Mouse (Mus musculus) frontal cortex, adult 2 months (tissue): Measurements from ENCODE around the gene Gm11937. TPM values are rescaled to one million over a fixed set of nuclear protein-coding genes. Genes with fewer than 3 reads are reported as not detected.

Experiments
- DNase-seq, 2 experiments: peaks; one replicate each; pipeline ENCODE4 v3.0.0; 2022; ENCODE audit warnings: low spot score in 1 of 2; ENCODE audit errors: extremely low spot score in 1 of 2
- polyA plus RNA-seq: library from polyadenylated mRNA; depleted of rRNA; stranded (reverse); fragments of >200 nt; gene quantifications from 2 replicates; pipeline ENCODE4 v1.2.3, GENCODE M21; 2012; rRNA removed

Gene Gm11937
- polyA plus RNA-seq, 1 experiment: not detected

DNA sequence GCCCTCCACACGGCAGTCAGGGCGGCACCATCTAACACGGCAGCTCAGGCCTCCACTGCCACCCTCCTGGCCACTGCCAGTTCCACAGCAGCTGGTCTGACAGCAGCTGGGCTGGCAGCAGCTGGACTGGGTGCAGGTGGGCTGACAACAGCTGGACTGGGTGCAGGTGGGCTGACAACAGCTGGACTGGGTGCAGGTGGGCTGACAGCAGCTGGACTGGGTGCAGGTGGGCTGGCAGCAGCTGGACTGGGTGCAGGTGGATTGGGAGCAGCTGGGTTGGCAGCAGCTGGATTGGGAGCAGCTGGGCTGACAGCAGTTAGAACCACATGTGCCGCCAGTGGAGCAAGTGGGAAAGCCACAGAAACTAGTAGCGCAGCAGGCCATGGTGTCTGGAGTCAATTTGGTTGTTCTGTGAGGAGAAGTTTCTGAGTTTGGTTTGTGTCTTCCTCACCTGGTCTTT is 26.7 kb downstream of the Gm11937 start, which contains the start of gene Krtap1-4:
Gene Krtap1-4, minus strand, starts transcription at position 410 of the 460 bp plus-strand sequence.
- no peak for DNase-seq

DNA sequence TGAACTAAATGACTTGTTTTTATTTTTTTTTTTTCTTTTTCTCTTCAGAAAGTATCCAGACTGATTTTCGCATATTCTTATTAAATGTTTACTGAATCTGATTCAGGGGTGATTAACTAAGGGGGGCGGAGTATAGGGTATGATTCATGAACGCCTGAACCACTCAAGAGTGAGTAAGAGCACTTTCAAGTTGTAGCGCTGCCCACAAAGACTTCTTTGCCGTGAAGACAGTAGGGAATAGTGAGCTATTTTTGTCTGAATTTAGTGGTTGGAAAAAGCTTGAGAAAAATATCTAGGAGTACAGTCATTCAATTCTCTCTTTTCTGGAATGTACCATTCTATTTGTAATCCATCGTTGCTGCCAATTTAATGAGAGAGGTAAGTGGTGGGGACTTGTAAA is 28.4 kb downstream of the Gm11937 start:
- peak in 1 of 2 experiments; percentile 51 for DNase-seq

GRCm38 (mm10) chr11:99581051-99581450 is 28.9 kb downstream of the Gm11937 start:
- DNase-seq: no peak

GRCm38 (mm10) chr11:99580636-99581035 is 29.4 kb downstream of the Gm11937 start, which contains the start of gene Krtap1-5:
TSS of gene Krtap1-5 (minus strand) at chr11:99581016.
- DNase-seq: no peak

DNA sequence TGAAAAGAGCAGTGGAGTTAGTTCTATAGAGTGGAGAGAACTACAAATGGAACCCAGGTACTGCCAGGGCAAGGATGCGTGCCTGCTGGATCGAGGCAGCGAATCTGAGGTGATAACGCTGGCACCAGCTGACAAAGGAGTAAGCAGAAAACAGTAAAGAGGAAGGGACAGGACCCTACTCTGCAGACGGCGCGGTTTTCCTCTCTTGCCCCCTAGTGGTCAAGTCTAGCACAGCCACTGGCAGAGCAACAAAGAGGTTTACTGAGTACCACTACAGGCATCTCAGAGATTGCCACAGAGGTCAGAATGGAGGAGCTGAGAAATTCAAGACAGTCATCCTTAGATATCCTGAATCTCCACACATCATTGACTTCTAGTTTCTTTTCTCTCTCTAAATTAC is 35.9 kb downstream of the Gm11937 start:
- peak in 1 of 2 experiments; percentile 82 for DNase-seq

DNA sequence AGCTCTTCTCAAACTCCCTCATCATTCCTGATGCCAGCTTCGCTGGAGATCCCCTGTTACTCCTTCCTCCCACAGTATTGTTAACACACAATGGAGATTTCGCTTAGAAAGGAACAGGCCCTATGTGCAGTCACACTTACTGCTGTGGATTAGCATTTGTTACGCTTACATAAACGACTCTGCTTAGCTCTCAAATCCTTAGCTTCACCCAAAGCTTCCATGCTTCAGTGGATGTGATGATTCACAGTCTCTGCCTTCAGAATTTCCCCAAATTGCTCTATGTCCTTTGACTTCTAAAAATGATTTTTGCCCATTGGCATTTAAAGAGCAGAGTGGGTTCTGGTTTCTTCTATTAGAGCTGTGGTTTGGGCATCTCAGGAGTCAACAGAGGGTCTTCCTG is 36.8 kb downstream of the Gm11937 start:
- DNase-seq: peak in 1 of 2 experiments; percentile 44

GRCm38 (mm10) chr11:99566530-99566929 is 43.5 kb downstream of the Gm11937 start, which contains the start of gene Krtap3-1:
TSS of gene Krtap3-1 (minus strand) at chr11:99566630.
- no peak for DNase-seq

DNA sequence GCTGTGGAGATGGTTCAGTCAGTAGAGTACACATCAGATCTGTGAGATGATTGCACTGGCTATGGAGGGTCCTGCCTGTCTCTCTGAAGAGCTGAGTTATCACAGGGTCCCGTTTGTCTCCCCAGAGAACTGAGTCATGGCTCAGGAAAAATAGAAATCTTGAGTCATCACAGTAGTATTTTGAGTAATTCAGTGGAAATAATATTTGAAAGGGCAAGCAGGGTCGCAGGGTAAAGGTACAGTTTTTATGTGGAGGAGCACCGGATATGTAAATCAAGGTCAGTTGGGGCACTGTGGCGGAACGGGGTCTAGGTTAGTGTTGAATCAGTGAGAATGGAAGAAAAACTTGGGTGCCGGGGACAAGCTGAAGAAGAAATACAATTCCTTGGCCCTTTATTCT is 47.4 kb downstream of the Gm11937 start:
- DNase-seq: no peak

Other genes with a start within 250 kb of the Gm11937 start
- gene Krt28, start 235.3 kb downstream of the Gm11937 start, polyA plus RNA-seq: 0.17 TPM in 1 of 2 replicates, not detected in the other
- 9.3 and 11.7 TPM in 2 replicates for gene Krt10, start 220.8 kb downstream of the Gm11937 start, polyA plus RNA-seq
- gene Krt12, start 187.9 kb downstream of the Gm11937 start, polyA plus RNA-seq: 6.7 and 9.7 TPM in 2 replicates
- 0.08 TPM in 2 replicates for gene Krt20, start 172.0 kb downstream of the Gm11937 start, polyA plus RNA-seq
- gene Krt23, start 117.1 kb downstream of the Gm11937 start, polyA plus RNA-seq: 0.15 TPM in 1 of 2 replicates, not detected in the other
- gene Krt39, start 88.9 kb downstream of the Gm11937 start, polyA plus RNA-seq: not detected in 2 replicates
- gene Krt40, start 67.0 kb downstream of the Gm11937 start, polyA plus RNA-seq: 0.08 TPM in 1 of 2 replicates, not detected in the other
- not detected in 2 replicates for gene Krtap3-3, start 59.3 kb downstream of the Gm11937 start, polyA plus RNA-seq
- gene Krtap3-2, start 53.3 kb downstream of the Gm11937 start, polyA plus RNA-seq: not detected in 2 replicates
- not detected in 2 replicates for gene Gm11939, start 50.7 kb downstream of the Gm11937 start, polyA plus RNA-seq
- gene Krtap3-1, start 43.6 kb downstream of the Gm11937 start, polyA plus RNA-seq: not detected in 2 replicates
- gene Krtap1-5, start 29.2 kb downstream of the Gm11937 start, polyA plus RNA-seq: not detected in 2 replicates
- not detected in 2 replicates for gene Krtap1-4, start 26.5 kb downstream of the Gm11937 start, polyA plus RNA-seq
- gene Krtap1-3, start 18.9 kb downstream of the Gm11937 start, polyA plus RNA-seq: not detected in 2 replicates
- gene Krtap9-3, start 12.1 kb downstream of the Gm11937 start, polyA plus RNA-seq: not detected in 2 replicates
- not detected in 2 replicates for gene Gm11938, start 6.9 kb downstream of the Gm11937 start, polyA plus RNA-seq
- gene Krtap2-4, start 4.7 kb upstream of the Gm11937 start, polyA plus RNA-seq: not detected in 2 replicates
- not detected in 2 replicates for gene Gm11562, start 10.2 kb upstream of the Gm11937 start, polyA plus RNA-seq
- not detected in 2 replicates for gene Krtap4-1, start 18.0 kb upstream of the Gm11937 start, polyA plus RNA-seq
- gene Krtap4-2, start 24.9 kb upstream of the Gm11937 start, polyA plus RNA-seq: not detected in 2 replicates
- gene Krtap4-7, start 33.9 kb upstream of the Gm11937 start, polyA plus RNA-seq: not detected in 2 replicates
- not detected in 2 replicates for gene Gm11555, start 40.0 kb upstream of the Gm11937 start, polyA plus RNA-seq
- not detected in 2 replicates for gene Gm11563, start 48.8 kb upstream of the Gm11937 start, polyA plus RNA-seq
- gene Krtap4-6, start 55.8 kb upstream of the Gm11937 start, polyA plus RNA-seq: not detected in 2 replicates
- gene Gm14190, start 80.6 kb upstream of the Gm11937 start, polyA plus RNA-seq: not detected in 2 replicates
- not detected in 2 replicates for gene Gm14180, start 124.1 kb upstream of the Gm11937 start, polyA plus RNA-seq
- gene Gm11595, start 162.7 kb upstream of the Gm11937 start, polyA plus RNA-seq: not detected in 2 replicates
- not detected in 2 replicates for gene Krtap4-8, start 170.5 kb upstream of the Gm11937 start, polyA plus RNA-seq
- not detected in 2 replicates for gene Krtap4-9, start 175.0 kb upstream of the Gm11937 start, polyA plus RNA-seq
- not detected in 2 replicates for gene Gm11596, start 183.3 kb upstream of the Gm11937 start, polyA plus RNA-seq
- not detected in 2 replicates for gene Gm11569, start 188.7 kb upstream of the Gm11937 start, polyA plus RNA-seq
- gene Gm11554, start 194.3 kb upstream of the Gm11937 start, polyA plus RNA-seq: not detected in 2 replicates
- gene Krtap4-13, start 199.7 kb upstream of the Gm11937 start, polyA plus RNA-seq: not detected in 2 replicates
- gene Gm11564, start 205.5 kb upstream of the Gm11937 start, polyA plus RNA-seq: not detected in 2 replicates
- gene 2300003K06Rik, start 227.9 kb upstream of the Gm11937 start, polyA plus RNA-seq: not detected in 2 replicates
- not detected in 2 replicates for gene Krtap4-16, start 241.4 kb upstream of the Gm11937 start, polyA plus RNA-seq
- not detected in 2 replicates for gene Gm11568, start 247.7 kb upstream of the Gm11937 start, polyA plus RNA-seq